In the genomic region with DNA sequence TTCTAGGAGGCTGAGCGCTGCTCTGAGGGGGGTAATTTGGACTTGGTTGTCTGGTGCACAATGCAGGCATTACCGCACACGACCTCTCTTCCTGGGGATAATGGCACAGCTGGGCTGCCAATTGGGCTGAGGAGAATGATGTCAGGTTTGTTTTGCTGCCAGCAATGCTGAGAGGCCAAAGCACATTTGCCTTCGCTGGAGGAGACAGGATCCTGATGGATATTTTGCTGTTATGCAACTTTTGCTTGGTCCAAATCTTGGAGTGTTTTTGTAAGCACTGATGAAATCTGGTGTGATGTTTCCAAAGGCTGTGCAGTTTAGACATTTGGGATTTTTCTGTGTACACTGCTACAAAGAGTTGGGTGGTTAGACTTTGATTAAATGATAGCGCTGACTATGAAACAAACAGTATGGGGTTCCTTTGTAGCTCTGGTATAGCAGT, we compare ENCODE assay signal across 8 mouse cellular contexts. TPM values are rescaled to one million over a fixed set of nuclear protein-coding genes. Genes with fewer than 3 reads are reported as not detected.
DNase-seq lines count a peak whose midpoint lies in the region; ATAC-seq and TF ChIP-seq lines count a peak whose summit lies in the region.

No protein-coding gene starts in this region.

- no peak for TF ChIP-seq CTCF in brain, embryonic 14.5 days (IDR thresholded peaks at IDR 0.05; ENCODE audit: borderline replicate concordance, extremely low read depth, insufficient read depth, insufficient read length)

- H3K27ac ChIP-seq in forebrain, embryonic 16.5 days (ENCODE audit: low read length), result no peak overlapping the region
- H3K27ac ChIP-seq in hindbrain, embryonic 10.5 days, result no peak overlapping the region

- H3K27me3 ChIP-seq in forebrain, embryonic 16.5 days (replicated peaks; ENCODE audit: control insufficient read depth, insufficient read depth, low read length), result no peaks in the 10 kb centered on the region
- no peaks in the 10 kb centered on the region for H3K27me3 ChIP-seq in hindbrain, embryonic 10.5 days (ENCODE audit: insufficient read depth, poor library complexity, severe bottlenecking)

- no peak for TF ChIP-seq POLR2A in brain, embryonic 14.5 days (IDR thresholded peaks at IDR 0.05; ENCODE audit: borderline replicate concordance, extremely low read depth, insufficient read depth, insufficient read length, poor library complexity, severe bottlenecking)

- H3K4me1 ChIP-seq in forebrain, embryonic 16.5 days (replicated peaks; ENCODE audit: control insufficient read depth, insufficient read depth, low read length), result no peaks in the 10 kb centered on the region; the same call in 1 of the 2 replicates
- H3K4me1 ChIP-seq in hindbrain, embryonic 10.5 days (replicated peaks), result no peaks in the 10 kb centered on the region

- peak; percentile 36 to 50 for DNase-seq in gastrocnemius, adult 8-10 months (ENCODE audit: low spot score in 2 of 2)
- no peak for DNase-seq in gastrocnemius, postnatal 10 days
- peak; percentile 83 for DNase-seq in brain, embryonic 14.5 days (ENCODE audit: low read depth)
- DNase-seq in left cerebral cortex, postnatal 4 days, result peak; percentile 20
- no peak for DNase-seq in hindbrain, embryonic 10.5 days (ENCODE audit: low spot score)
- no peak for DNase-seq in yolk sac, embryonic 10.5 days (ENCODE audit: low spot score)

- H3K36me3 ChIP-seq in forebrain, embryonic 16.5 days (ENCODE audit: control insufficient read depth, insufficient read depth), result no peaks in the 10 kb centered on the region
- H3K36me3 ChIP-seq in hindbrain, embryonic 10.5 days, result no peaks in the 10 kb centered on the region

- no peaks in the 10 kb centered on the region for H3K9me3 ChIP-seq in forebrain, embryonic 16.5 days (ENCODE audit: control insufficient read depth, low read length)
- no peaks in the 10 kb centered on the region for H3K9me3 ChIP-seq in hindbrain, embryonic 10.5 days

- no peak overlapping the region for H3K9ac ChIP-seq in forebrain, embryonic 16.5 days (replicated peaks; ENCODE audit: low read depth, low read length)

- no peak overlapping the region for H3K4me3 ChIP-seq in forebrain, embryonic 16.5 days (replicated peaks; ENCODE audit: low read length)
- H3K4me3 ChIP-seq in hindbrain, embryonic 10.5 days, result no peak overlapping the region

- ATAC-seq in forebrain, embryonic 16.5 days, result peak; percentile 94
- ATAC-seq in megakaryocyte-erythroid progenitor cell, adult 5-6 weeks (replicated peaks; ENCODE audit: low FRiP score, low TSS enrichment, poor library complexity, severe bottlenecking), result no peak

- 25% methylated on average over 5 of the region's 5 CpGs for WGBS in forebrain, embryonic 16.5 days
- WGBS in hindbrain, embryonic 10.5 days, result 70% methylated on average over 5 of the region's 5 CpGs

- H3K4me2 ChIP-seq in forebrain, embryonic 16.5 days (ENCODE audit: low read length), result no peak overlapping the region

- intact Hi-C loops in left cerebral cortex, postnatal 4 days (cut with DNase I), result no loop called here

RNA-seq across cellular contexts. Expression of a gene that starts 46.8 kb away (rescaled TPM):
- not detected for total RNA-seq in gastrocnemius, adult 8-10 months (2022)
- total RNA-seq in gastrocnemius, postnatal 10 days (2021), result not detected
- polyA plus RNA-seq in brain, embryonic 14.5 days (2012; rRNA removed), result 0.39 and 1.4 TPM in 2 replicates
- 0.70 and 1.6 TPM in 2 replicates for polyA plus RNA-seq in forebrain, embryonic 16.5 days (2015; fragmentation: Nextera tagmentation; extraction: Ambion mirVana)
- total RNA-seq in left cerebral cortex, postnatal 4 days (2021), result 1 to 10 TPM; 3.5 to 4.3 TPM
- polyA plus RNA-seq in hindbrain, embryonic 10.5 days (2016; fragmentation: Nextera tagmentation; extraction: Ambion mirVana), result 0.12 and 0.14 TPM in 2 replicates
- not detected in 2 replicates for total RNA-seq in megakaryocyte-erythroid progenitor cell, adult 5-6 weeks (2014; fragmentation: Nextera tagmentation)
- total RNA-seq in megakaryocyte-erythroid progenitor cell, adult 5-6 weeks (2017), result not detected in 2 replicates

Comparison
In these comparisons a context has a peak if more than half of its experiments do, and no peak if none do; other contexts are left out.
1. DNase-seq: peak in gastrocnemius, adult 8-10 months (2 of 2), brain, embryonic 14.5 days (single experiment) and left cerebral cortex, postnatal 4 days (single experiment); none in gastrocnemius, postnatal 10 days (single experiment), hindbrain, embryonic 10.5 days (single experiment) and yolk sac, embryonic 10.5 days (single experiment).
2. RNA of a gene that starts 46.8 kb away (total RNA-seq): 3.5 to 4.3 TPM in left cerebral cortex, postnatal 4 days; not detected in gastrocnemius, postnatal 10 days, not detected in gastrocnemius, adult 8-10 months and not detected in megakaryocyte-erythroid progenitor cell, adult 5-6 weeks; every median in the first group is over 4 times any median in the second.